Mouse (Mus musculus): ENCODE results near the gene Btbd16.
A peak's percentile ranks its signal among the peaks of the same experiment; 100 is the strongest.

The Btbd16 gene

GRCm38 (mm10) chr7:130773914-130774630 is at the start of gene Btbd16:
Gene Btbd16 (plus strand): TSS chr7:130774069.
- DNase-seq (ENCODE audit: low spot score in 2 of 2), result no peak

DNA sequence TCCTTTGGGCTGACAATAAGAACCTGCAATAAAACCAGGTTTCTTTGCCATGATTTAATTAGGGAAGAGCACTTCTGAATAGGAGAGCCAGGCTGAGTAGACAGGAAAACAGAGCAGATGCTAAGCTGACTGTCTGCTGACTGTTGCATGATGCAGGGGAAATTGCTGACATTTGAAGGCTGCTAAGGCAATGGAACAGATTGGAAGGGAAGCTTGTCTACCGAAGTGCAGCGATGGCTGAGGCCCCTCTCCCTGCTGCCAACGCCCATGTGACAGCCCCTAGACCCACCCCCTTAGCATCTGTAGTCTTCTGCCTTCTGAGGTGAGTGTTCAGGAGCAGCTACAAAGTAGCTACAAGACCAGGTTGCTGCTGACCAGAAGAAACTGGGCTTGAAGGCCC is 47.7 kb upstream of the Btbd16 start:
- peak; percentile 19 to 25 for DNase-seq (ENCODE audit: low spot score in 2 of 2)

GRCm38 (mm10) chr7:130726724-130727422 is 47.0 kb upstream of the Btbd16 start:
- no peak for DNase-seq (ENCODE audit: low spot score in 2 of 2)

DNA sequence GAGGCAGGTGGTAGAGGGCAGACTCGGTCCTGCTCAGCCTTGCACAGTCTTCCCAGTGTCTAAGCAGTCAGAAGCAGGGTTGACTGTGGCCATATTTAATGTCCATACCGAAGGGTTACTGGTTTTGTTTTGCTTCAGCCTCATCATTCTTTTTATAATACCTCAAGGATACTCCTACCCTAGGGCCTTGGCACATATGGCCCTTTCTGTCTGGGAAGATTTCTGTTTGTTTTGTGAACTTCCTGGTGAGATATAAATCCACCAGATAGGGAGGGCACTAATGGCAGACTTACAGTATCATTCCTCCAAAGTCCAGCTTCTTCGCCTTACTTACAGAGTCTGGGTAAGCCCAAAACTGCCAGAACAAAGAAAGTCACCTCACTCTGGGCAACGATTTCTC is 46.3 kb upstream of the Btbd16 start:
- no peak for DNase-seq (ENCODE audit: low spot score in 2 of 2)

DNA sequence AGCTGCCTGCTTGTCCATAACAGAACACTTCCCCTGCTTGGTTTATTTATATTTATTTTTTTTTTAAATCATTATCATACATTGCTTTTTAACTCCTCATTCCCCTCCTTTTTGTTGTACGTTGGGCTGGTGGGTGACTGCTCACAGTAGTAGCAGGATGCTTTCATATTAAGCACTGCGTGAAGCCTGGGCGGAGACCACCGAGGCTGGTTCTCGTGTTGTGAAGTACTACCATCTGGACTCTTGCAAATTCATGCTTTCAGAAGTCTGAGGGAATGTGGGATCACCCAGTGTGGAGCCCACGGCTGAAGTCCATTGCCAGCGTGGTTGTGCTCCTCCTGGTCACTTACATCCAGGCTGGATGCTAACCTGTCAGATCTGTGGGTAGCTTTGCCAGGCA is 42.1 kb upstream of the Btbd16 start:
- no peak for DNase-seq (ENCODE audit: low spot score in 2 of 2)

DNA sequence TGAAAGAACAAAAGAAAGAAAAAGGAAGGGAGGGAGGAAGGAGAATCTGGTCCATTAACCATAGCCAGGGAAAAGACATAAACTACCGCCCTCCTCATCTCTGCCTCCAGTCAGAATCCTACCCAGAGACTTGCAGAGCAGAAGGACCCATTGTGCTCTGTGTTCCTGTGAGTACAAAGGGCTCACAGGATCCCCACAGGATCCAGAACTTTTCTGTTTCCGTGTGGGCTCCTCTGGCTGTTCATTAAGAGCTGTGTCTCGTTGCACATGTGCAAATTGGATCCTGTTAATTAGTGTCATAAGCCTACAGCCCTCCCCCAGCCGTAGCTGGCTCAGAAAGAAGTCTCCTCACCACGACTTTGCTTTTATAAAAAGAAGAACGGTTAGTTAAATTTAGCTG is 41.0 kb upstream of the Btbd16 start:
- no peak for DNase-seq (ENCODE audit: low spot score in 2 of 2)

DNA sequence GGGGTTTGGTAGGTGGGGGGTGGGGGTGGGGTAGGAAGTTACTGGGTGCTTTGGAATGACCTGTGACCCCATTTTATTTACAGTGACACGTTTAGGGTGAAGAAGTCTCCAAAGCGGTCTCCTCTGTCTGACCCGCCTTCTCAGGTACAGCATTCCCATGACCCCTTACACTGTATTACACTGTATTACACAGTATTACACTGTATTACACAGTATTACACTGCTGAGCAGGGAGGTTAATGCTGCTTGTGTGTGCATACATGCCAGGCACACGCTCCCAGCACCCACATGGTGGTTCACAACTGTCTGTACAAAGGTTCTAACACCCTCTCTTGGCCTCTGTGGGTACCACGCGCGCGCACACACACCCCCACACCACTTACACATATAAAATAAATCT is 40.4 kb upstream of the Btbd16 start:
- no peak for DNase-seq (ENCODE audit: low spot score in 2 of 2)

DNA sequence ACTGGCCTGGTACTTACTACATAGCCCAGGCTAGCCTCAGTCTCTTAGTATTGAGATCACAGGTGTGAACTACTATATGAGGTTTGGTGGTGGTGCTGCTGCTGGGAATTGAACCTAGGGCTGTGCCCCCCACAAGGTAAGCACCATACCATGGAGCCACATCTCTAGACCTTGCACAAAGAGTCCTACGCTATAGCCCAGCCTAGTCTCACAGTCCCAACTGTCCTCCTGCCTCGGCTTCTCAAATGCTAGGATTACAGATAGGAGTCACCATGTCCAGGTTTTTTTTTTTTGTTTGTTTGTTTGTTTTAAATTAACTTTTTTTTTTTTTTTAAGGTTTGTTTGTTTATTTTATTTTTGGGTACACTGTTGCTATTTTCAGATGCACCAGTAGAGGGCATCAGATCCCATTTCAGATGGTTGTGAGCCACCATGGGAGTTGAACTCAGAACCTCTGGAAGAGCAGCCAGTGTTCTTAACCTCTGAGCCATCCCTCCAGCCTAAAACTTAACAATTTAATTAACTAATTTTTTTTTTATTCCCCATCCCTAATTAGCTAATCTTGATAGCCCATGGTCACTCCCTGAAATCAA is 39.6 kb upstream of the Btbd16 start:
- no peak for DNase-seq (ENCODE audit: low spot score in 2 of 2)

GRCm38 (mm10) chr7:130741099-130741498 is 32.8 kb upstream of the Btbd16 start:
- DNase-seq (ENCODE audit: low spot score in 2 of 2), result no peak

DNA sequence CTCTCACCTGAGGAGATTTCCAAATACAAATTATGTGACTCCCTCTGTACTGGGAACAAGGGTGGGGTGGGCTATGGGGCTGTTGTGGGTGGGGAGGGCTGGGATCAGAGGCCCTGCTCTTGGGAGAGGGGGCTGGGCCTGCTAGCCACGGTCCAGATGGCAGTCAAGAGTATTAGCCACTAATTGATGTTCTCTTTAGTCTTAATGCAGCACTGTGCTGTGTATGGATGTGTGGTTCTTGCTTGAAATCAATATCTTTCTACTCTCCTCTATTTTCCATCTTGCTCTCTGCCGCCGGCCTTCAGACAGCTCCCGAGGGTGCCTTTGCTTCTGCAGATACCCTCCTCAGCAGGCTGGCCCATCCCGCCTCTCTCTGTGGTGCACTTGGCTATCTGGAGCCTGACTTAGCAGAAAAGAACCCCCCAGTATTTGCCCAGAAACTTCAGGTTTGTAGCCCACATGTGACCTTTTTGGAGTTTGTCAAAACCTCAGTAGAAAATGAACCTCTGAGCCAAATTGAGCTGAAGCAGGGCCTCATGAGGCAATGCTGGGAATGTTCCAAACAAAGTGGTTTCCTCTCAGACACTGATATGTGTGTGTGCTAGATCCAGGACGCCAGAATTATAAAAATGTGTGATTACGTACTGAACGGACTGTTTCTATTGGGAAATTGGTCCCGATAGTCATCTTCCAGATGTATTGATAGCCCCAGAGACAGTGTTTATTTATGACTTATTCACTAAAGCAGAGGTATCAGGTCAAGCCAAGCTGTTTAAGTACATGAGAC is 30.4 kb upstream of the Btbd16 start:
- DNase-seq (ENCODE audit: low spot score in 2 of 2), result no peak

DNA sequence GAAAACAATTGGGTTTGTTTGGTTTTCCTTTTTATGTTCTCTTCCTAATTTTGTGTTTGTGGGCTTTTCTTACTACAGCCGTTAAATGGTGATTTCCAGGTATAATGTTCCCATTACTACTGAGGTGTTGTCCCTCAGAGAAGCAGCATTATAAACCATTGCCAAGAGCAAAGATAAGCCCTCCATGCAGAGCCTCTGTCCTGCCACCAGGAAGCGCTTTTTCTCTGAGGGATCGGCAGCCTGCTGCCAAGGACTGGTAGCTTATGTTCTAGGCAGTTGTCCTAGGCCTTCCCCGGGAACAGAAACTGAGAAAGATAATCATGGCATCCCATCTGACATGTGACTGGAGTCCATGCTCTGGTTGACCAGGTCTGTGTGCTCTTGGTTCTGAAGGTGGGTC is 24.7 kb upstream of the Btbd16 start:
- no peak for DNase-seq (ENCODE audit: low spot score in 2 of 2)

DNA sequence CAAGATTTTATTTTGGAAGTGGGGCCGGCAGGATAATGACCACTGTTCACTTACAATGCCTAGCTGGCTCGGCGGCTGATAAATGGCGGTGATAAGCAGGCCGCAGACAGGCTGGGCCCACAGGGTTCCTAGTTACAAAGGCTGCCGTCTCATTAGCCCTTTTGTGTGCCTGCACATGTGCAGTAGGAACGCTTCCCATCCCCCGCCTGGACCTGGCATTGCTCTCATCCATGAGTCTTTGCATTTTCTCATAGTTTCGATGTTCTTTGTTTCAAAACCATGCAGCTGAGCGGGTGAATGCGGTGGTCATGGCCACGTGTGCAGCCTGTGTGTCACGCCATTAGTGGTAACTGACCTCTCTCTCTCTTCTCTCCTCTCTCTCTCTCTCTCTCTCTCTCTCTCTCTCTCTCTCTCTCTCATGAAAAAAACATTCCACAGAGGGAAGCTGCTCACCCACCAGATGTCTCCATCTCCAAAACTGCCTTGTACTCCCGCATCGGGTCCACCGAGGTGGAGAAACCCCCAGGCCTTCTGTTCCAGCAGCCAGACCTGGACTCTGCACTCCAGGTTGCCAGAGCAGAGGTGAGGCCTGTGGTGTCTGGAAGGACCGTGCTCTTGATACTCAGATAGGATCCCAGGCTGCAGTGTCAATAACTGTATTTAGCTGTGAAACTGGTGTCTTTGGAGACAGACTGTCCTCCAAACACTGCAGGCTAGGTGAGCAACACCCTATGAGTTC is 22.9 kb upstream of the Btbd16 start:
- DNase-seq (ENCODE audit: low spot score in 2 of 2), result no peak

- no peak for DNase-seq (ENCODE audit: low spot score in 2 of 2)
Measured at GRCm38 (mm10) chr7:130751678-130752077, 22.2 kb upstream of the Btbd16 start.

DNA sequence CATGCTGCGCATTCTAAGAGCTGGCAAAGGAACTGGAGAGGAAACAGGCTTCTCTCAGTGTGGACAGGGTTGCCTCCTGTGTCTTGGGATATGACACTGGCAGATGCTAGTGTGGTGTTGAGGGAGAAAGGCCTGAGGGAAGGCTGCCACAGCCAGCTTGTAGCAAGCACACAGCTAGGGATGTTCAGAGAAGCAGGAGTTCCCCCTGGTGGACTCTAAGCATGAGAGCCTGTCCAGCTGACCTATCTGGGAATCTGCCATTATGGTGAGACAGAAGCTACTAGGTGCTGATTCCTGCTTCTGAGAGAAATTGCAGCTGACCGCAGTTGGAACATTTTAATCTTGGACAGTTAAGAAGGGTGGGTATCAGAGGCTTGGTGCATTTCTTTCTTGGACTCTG is 19.1 kb upstream of the Btbd16 start:
- DNase-seq (ENCODE audit: low spot score in 2 of 2), result no peak

GRCm38 (mm10) chr7:130756343-130756835 is 17.5 kb upstream of the Btbd16 start:
- no peak for DNase-seq (ENCODE audit: low spot score in 2 of 2)

DNA sequence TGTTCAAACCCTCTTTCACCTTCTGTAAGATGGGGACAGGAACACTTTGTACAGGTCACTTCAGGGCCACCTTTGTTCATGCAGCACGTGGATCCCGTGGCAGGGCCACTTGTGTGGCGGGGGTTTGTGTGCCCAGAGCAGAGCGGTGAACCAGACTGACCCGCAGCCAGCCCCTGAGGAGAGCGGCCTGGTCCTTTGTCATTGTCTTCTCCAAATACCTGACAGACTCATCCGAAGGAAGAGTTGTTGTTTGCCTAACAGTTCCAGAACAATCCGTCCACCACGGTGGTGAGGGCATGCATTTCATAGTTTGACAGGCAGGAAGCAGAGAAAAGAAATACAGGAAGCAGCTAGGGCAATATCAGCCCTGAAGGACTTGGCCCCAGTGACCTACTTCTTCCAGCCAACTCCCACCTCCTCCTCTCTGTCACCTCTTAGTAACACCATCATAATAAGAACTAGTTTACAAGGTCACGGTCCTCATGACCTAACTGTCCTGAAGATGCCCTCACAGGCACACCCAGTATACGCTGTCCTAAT is 16.5 kb upstream of the Btbd16 start:
- DNase-seq (ENCODE audit: low spot score in 2 of 2), result no peak

GRCm38 (mm10) chr7:130762071-130762897 is 11.6 kb upstream of the Btbd16 start:
- DNase-seq (ENCODE audit: low spot score in 2 of 2), result peak; percentile 80 to 81

GRCm38 (mm10) chr7:130764160-130764559 is 9.7 kb upstream of the Btbd16 start:
- DNase-seq (ENCODE audit: low spot score in 2 of 2), result no peak

DNA sequence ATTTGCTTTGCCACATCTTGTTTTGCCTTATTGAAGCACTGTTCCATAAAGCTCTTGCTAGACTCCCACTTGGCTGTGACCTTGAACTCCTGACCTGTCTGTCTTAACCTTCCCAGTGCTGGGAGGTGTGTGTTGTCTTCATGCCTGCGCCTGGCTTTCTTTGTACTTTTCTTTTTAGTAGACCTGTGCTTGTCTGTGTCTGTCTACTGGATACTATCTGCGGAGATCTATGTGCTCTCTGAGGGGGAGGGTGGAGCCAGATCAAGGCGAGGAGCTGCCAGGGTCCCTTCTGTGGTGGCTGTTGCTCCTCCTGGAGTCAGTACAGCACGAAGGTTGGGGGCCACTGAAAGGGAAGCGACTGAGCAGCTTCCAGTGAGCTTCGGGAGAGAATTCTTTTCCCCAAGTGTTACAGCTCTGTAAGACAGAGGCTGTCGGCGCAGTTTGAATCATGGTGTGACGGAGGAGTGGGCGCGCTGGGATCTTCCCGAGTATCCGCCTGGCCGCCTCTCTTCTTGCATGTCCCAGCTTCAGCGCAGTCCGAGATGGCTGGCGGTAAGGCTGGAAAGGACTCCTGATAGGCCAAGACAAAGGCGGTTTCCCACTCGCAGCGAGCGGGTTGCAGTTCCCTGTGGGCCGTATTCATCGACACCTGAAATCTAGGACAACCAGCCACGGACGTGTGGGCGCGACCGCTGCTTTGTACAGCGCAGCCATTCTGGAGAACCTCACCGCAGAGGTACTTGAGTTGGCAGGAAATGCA is 7.3 kb upstream of the Btbd16 start:
- no peak for DNase-seq (ENCODE audit: low spot score in 2 of 2)

Data from right cerebral cortex, adult 2 months (tissue).